Mouse (Mus musculus) CH12.LX (cell line): Measurements from ENCODE around the gene Pigk.

ENCODE experiments used
- CTCF ChIP-seq, 2 experiments: IDR thresholded peaks in 1 of 2; conservative IDR thresholded peaks in 1 of 2; 2 replicates each; pipeline ENCODE4 v1.5.1; 2011 to 2012; ENCODE audit warnings: low read depth in 2 of 2, low read length in 2 of 2, improper control_type of control experiment in 1 of 2, inconsistent platforms in 1 of 2, mild to moderate bottlenecking in 1 of 2, moderate library complexity in 1 of 2
- ELF1 ChIP-seq: IDR thresholded peaks from 2 replicates; pipeline ENCODE4 v1.6.1; 2014; ENCODE audit warnings: low read depth, mild to moderate bottlenecking, inconsistent platforms, low read length, improper control_type of control experiment
- EP300 ChIP-seq: IDR thresholded peaks from 2 replicates; pipeline ENCODE4 v1.6.1; 2011; ENCODE audit warnings: low read length, improper control_type of control experiment
- HCFC1 ChIP-seq: IDR thresholded peaks from 2 replicates; pipeline ENCODE4 v1.6.1; 2012; ENCODE audit warnings: low read depth, mild to moderate bottlenecking, inconsistent platforms, low read length, improper control_type of control experiment
- POLR2A ChIP-seq: IDR thresholded peaks from 2 replicates; pipeline ENCODE4 v1.6.1; 2011; ENCODE audit warnings: low read depth, mild to moderate bottlenecking, improper control_type of control experiment, low read length
- TBP ChIP-seq: conservative IDR thresholded peaks from 2 replicates; pipeline ENCODE4 v1.6.1; 2011; ENCODE audit warnings: low read depth, low read length, improper control_type of control experiment
- TCF12 ChIP-seq: IDR thresholded peaks from 2 replicates; pipeline ENCODE4 v1.6.1; 2014; ENCODE audit warnings: low read depth, mild to moderate bottlenecking, inconsistent platforms, low read length, improper control_type of control experiment
- USF1 ChIP-seq: IDR thresholded peaks from 2 replicates; pipeline ENCODE4 v1.6.1; 2014; ENCODE audit warnings: low read depth, mild to moderate bottlenecking, inconsistent platforms, low read length, improper control_type of control experiment
- USF2 ChIP-seq: conservative IDR thresholded peaks from 2 replicates; pipeline ENCODE4 v1.6.1; 2011; ENCODE audit warnings: low read depth, low read length, improper control_type of control experiment

DNA sequence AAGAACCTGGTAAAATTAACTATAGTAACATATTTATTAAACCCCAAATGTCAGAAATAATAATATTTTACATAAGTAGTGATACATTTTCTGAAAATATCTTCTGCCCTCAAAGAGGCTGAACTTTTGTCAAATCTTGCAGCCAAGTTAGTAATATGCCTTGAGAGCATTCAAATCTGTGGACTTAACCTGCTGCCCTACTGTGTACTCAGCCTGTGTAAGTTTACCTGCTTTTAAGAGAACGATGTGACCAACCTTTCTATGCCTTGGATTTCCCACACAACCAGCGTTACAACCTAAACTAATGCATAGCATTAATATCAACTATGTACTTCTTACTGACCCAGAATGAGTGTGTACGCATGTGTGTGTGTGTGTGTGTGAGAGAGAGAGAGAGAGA is 219.8 kb downstream of the Pigk start:
- TF ChIP-seq ELF1 (no peak), TBP (no peak), USF2 (no peak), HCFC1 (no peak), CTCF (conservative IDR thresholded peaks at IDR 0.05 in 1 of 2, IDR thresholded peaks at IDR 0.05 in 1 of 2; ENCODE audit: low read depth in 2 of 2, low read length in 2 of 2) (no peak), EP300 (no peak), TCF12 (no peak), USF1 (no peak), POLR2A (no peak)
